Mouse (Mus musculus) frontal cortex, postnatal 25 days (tissue): ENCODE measurements at regions not wholly inside any gene's neighbourhood (a gene's known extent, or its start where the extent isn't known, plus 50 kb on each side); places are given as distances from the start of the nearest gene placed in this dataset.

Experiments
- DNase-seq, 2 experiments: peaks; one replicate each; pipeline ENCODE4 v3.0.0; 2022; ENCODE audit warnings: low spot score in 2 of 2

DNA sequence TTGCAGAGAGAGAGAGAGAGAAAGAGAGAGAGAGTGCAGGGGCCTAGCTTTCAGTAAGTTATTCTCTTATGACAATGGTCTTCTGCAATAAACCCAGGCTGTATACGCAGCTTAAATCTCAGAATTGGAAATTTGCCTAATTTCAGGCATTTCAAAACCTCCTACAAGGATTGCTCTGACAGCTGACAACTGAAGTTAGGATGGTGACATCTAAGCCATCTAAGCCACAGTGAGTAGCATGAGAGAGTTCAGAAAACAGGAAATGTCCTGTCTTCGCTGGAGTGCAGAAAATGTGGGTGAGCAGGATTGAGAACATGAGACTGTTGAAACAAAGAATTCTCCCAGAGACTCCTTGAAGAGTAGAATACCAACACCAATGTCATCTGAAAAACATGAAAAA is 56.8 kb downstream of the Fam110c start:
- no peak for DNase-seq

DNA sequence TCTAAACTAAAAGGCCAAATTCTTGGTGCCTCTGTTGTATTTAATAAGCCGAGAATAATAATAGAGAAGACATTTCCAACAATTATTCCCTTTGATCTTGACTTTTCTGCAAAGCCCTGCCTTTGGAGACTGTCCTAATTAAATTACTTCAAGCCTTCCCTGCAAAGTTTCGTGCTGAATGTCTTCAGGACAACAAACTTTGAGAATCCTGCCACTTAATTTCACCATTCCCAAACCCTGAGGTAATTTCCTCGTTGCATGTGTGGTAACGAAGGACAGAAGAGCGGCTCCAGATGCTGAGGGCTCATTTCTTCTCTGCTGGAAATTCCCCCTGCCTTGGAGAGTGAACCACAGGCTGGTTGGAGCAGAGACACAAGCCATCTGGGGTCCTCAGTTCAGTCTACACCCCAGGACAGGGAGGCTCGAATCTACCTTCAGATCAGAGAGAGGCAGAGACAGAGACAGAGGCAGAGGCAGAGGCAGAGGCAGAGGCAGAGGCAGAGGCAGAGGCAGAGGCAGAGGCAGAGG is 60.9 kb downstream of the Fam110c start:
- DNase-seq, result no peak

DNA sequence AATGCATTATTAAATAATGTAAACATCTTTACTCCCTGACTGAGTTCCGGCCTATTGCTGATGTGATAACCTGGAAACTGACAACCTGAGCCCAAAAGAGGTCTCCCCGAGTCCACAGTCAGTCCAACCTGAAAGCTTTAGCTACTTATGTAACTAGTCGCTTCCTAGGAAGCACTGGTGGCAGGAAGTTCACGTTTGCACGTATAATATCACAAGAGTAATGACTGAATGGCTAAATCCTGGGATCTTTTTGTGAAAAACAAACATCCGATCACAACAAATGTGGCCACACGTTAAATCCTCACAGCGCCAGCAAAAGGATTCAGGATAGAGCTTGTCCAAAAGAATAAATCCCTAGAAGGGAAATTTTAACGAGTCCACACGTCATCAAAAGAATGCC is 62.7 kb downstream of the Fam110c start:
- no peak for DNase-seq

DNA sequence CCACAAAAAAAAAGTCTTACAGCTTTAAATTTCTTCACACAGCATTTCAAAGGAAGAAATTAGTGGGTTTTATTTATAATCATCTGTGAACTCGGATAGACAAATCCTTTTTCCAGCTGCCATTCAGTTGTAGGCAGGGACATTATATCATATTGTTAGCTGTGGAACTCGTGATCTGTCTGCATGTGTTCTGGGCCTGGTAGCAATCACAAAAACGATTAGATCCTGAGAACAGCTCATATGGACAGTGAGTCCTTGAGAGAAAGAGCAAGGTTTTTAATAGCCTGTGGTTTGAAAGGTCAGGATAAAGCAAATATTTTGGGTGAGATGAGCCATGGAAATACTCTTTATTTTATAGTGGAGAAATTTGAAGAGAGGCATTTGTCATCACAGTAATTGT is 63.2 kb downstream of the Fam110c start:
- no peak for DNase-seq

DNA sequence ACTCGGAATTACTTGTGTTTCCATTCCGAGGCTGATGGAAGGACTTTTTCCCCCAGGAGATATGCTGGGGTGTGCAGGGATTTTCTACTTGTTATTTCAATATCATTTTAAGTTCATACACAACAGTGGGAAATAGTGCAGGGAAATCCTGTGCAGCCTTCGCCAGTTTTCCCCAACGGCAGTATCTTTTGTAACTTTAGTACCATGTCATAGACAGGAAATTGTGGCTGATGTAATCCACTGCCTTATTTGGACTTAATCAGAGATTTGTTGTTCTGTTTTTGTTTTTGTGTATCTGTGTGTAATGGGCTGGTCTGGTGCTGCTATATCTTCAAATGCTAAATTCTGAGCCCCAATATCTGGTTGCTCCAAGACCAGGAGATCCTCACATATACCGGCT is 63.8 kb downstream of the Fam110c start:
- no peak for DNase-seq

DNA sequence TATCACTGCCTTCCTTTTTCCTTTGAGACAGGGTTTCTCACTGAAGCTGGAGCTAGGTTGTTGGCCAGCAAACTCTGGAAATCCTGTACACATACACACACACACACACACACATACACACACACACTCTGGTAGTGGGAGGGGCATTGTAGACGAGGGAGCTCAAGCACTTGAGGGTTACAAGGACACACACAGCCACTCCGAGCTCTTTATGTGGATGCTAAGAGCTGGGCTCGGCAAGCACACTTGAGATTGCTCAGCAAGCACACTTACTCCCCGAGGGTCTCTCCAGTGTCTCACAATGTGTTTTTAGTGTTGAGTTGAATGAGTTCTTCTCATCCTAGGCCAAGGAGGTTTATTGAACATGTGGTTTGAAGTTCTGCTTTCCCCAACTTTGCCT is 66.2 kb downstream of the Fam110c start:
- DNase-seq, result no peak

DNA sequence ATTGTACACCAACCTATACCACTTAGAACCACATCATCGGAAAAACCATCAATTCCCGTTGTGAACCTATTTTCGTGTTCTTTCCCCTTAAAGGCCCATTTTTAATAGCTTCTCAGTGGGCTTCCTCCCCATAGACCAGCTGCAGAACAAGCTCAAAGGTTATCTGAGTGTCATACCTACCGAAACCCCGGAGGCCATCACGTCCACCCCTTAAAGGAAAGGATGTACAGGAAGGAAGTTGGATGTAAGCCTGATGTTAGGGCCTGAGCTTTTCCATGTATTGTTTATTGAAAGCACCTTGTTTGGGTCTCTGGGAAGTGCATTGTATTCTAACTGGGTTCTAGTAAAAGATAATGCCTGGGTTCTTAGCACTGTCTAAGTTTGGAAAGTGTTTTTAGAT is 69.6 kb downstream of the Fam110c start:
- DNase-seq, result no peak

DNA sequence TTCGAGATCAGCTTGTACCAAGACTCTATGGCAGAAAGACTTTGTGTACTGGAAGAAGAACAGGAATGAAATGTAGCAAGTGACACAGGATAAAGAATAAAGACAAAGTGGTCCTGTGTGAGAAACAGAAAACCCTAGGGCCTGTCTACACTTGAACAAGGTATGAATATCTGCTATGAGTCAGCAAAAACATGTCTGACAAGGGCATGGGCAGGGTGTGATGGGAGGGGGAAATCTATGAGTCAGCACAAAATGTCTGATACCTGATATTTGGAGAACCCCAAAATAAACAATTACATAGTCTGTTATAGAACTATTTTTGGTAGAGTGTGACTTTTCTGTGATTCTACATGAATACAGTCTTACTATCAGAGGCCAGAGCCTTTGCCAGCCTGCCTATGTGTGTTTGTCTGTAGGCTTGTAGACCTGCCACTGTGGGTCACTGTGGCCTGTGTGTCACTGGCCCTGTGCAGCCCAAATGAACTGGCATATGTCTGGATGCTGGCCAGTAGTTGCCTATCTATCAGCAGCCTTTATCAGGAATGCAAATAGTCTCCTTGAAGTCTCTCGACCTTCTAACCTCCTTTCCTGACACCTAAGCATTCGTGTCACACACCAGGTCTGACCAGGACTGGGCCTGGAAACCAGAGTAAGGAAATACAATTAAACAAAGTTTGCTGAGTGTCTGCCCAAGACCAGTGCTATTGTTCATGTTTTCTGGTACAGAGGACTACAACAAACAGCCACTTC is 71.5 kb downstream of the Fam110c start:
- DNase-seq, result no peak

DNA sequence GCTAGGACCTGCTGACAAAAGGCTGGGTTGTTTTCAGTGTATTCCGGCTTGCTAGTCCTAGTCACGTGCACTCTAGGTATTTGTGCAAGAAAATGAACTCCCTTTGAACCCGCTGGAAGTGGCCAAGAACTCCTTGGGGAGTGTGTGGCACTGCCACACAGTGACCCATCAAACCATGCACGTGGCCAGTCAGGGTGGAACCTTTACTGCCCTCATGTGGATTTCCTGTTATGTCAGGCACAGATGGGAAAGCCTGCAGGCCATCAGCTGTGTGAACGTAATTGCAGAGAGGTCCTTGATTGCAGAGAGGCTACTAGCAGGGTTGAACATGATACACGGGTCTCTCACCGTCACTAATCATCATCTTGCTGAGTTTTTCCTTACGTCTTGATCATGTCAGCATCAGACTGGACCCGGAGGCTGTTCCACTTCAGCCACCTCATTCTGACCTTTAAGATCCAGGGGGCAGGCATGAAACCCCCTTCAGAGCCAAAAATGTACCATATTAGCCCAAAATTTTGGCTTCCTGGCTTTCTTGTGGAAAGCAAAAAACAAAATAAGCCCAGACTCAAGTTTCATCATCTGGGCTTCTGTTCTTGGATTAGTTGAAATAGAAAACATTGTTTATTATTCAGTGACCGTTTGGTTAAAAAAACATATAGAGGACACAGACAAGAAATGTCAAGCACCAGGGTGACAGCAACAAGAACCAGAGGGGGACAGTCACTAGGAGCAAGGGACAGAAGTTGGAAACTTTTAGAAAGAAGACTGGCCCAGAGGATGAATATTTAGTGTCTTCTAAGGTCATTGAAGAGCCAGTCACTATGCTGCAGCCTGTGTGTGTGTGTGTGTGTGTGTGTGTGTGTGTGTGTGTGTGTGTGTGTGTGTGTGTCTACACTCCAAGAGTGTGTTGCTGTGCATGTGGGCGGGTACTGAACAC is 75.0 kb downstream of the Fam110c start:
- no peak for DNase-seq

DNA sequence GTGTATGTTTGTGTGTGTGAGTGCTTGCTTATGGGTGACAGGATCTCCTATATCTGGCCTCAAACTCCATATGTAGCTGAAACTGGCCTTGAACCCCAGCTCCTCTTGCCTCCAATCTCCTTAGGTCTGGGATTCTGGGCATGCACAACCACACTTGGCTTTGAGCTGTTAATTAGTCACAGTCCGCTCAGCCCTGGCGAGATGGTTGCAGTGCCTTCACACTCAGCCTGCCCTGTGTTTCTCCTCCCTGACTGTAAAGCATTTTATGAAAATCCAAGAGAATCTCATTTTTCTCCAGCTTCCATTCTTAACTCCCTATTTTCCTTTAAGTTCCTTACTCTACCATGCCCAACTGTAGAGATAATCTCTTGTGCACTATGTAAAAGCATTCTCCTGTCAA is 80.1 kb downstream of the Fam110c start:
- no peak for DNase-seq

DNA sequence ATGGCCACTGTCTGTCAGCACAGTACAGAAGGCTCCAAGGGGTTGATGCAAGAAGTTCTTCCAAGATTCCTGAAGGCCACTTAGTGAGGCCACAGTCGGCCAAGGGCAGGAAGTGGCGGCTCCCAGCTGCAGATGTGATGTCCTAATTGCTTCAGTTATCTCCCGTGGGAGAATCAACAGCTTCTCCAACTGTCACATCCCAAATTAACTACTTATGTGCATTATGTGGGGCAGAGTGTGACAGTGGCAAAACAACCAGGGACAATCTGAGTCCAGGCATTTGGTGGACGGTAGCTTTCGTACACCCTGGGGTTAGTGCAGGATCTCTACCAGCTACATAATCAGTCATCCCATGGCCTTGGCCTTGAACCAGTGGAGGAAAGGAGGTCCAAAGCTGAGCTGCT is 80.9 kb downstream of the Fam110c start:
- no peak for DNase-seq

DNA sequence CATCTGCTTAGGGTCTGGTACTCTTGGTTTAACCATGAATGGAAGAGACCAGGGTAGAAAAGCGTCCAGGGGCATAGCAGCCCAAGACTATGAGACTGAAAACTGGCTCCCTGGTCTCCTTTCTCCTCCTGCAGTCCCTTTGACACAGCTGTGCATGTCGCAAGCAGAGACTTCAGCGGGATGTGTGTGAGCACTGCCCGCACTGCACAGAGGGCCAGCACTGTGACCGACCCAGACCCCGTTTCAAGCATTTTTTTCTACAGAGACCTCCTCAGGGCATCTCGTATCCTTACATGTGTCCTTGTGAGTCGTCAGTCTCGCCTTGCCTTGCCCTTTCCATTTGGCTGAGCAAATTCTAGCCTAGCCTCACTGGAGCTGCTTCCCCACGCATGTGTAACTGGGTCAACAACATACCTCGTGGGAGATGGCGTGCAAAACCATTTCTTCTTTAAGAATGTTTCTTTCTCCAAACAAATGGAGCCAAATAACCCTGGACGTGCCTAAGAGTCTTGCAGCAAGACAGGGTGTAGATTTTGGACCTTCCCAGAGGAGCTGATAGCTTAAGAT is 82.6 kb downstream of the Fam110c start:
- no peak for DNase-seq

DNA sequence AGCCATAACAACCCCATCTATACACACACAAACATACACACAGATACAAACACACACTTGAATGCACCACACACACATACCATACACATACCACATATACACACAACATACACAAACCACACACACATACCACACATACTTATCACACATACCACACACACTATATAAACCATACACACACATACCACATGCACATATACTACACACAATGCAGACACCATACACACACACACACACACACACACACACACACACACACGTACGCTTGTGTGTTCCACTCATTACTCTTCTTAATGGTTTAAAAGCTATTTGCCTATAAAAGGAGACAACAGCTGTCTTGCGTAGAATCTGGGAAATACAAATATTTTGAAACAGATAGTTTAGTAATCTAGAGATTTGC is 83.1 kb upstream of the Gm6993 start:
- DNase-seq, result no peak

DNA sequence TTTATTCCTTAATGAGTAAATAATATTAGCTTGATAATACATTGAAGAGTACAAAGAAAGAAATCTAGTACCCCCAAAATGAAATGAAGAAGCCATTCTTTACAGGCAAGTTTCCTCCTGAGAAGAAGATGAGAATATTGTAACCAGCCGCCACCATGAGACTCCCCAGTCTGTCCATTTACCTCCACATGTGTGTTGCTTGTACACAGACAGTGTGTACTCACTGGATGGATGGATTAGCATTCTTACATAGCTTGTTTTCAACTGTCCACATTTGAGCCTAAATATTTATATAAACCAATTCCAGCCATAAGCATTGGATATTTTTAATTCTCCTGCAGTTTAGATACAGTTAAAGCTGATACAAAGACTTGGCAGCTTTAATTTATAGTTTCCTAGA is 82.7 kb upstream of the Gm6993 start:
- DNase-seq, result no peak

DNA sequence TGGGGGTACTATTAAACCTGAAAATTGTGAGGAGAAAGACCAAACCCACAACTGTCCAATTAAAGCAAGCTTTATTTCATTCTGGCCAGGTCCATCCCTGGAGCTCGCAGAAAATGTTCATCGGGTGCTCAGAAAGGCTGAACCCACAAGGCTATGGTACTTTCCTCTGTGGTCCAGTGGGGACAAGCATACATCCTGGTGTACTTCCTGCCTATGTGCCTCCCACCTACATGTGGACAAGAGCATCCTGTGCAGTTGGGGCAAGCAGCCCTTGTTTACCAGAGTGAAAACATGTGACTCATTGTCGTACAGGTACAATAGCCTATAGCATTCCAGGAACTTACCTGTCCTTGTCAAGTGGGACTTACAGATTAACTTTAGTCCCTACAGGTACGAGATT is 81.7 kb upstream of the Gm6993 start:
- DNase-seq, result no peak

DNA sequence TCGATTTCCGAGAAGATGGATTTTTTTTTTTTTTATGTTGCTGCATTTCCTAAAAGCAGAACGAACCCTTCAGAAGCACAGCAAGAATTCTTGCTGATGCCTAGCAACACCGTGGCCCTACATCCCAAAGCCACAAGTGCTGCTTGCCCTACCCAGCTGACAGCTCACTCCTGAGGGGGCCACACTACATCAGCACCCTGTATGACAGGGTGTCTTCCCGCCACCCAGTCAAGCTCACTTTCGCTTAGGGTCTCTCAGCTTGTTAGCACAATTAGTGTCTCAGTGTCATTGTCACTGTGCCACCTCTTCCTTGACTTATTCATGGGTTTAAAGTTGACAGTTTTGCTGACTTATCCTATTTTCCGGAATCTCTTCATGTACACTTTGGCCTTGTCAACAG is 81.2 kb upstream of the Gm6993 start:
- DNase-seq, result no peak

DNA sequence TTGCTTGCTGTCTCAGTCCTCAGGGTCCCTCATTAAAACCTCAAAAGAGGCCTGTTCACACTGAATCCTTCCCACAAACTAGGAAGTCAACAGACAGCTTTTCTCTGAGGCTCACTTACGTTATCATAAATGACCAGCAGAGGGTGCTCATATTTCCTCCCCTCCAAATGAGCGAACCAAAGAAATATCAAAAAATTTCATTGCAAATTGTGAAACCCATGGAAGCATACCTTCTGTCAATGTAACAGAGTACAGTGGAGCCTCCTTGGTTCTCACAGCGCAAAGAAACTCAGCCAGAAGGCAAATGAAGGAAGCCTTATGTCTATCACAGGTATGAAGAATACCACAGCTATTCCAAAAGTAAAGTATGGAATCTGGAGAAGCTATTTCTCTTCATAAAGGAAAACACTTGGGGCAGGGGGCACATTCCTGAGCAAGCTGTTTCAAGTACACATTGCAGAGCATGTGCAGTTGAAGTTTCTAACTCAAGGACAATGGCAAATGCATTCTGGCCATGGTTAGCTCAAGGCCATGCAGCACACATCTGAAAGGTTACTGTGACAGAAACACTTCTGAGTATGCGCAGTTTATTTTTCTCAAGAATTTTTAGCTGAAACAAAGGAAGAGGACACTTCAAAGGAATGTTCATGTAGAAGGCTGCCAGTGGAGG is 72.2 kb upstream of the Gm6993 start:
- no peak for DNase-seq

DNA sequence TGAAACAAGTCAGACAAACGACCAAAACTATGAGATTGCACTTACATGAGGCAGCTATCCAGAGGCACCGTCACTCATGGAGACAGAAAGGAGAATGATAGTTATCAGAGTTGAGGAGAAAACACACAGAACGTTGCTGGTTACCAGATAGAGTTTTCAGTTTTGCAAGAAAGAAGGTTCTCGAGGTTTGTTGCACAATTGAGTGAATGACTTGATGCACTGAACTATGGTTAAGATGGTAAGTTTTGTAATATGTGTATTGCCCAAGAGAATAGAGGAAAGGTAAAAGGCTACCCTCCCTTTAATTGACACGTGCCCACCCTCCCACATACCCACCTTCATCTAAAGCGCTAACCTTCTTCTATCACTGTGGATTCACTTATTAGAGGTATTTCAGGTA is 70.5 kb upstream of the Gm6993 start:
- DNase-seq, result no peak

DNA sequence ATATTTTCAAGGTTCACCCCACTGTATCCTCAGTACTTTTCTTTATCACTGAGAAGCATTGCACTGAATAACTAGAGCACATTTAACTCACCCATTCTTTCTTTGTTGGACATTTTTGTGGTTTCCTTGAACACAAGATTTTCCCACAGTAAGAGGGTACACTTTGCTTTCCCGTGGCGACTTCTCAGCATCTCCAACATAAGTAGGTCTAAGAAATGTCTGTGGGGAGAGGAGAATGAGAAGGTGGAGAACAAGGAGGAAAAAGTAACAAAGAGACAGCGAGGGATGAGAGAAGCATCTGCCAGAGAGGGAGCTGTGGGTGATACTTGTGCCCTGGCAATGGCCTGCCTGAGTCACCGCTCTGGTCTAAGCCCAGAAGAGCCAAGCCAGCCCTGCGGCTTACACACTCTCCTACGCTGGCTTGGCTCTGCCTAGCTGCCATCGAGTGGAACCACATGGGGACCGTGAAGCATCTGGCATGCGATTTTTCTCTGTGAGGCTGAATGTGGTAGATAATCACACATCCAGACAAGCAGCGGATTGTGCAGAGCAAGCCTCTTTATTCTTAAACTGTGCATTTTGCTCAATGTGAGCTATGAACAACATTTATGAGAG is 69.9 kb upstream of the Gm6993 start:
- peak; percentile 35 to 54 for DNase-seq

DNA sequence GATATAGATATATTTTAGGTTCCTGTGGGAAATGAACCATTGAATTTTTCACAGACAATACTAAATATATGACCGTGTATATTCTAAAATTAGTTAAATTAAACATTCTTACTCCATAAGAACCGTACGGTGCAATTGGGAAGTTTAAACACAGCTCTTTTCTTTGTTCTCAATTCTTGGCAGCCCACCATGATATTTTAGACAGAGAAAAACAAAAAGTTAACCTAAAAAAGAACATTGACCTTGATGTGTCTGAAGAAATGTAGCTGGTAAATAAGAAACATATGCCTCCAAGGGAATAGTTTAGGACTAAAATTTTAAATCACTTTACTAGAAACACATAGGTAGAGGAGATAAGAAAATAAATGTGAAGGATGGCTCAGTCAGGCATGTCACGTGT is 68.6 kb upstream of the Gm6993 start:
- DNase-seq, result no peak

DNA sequence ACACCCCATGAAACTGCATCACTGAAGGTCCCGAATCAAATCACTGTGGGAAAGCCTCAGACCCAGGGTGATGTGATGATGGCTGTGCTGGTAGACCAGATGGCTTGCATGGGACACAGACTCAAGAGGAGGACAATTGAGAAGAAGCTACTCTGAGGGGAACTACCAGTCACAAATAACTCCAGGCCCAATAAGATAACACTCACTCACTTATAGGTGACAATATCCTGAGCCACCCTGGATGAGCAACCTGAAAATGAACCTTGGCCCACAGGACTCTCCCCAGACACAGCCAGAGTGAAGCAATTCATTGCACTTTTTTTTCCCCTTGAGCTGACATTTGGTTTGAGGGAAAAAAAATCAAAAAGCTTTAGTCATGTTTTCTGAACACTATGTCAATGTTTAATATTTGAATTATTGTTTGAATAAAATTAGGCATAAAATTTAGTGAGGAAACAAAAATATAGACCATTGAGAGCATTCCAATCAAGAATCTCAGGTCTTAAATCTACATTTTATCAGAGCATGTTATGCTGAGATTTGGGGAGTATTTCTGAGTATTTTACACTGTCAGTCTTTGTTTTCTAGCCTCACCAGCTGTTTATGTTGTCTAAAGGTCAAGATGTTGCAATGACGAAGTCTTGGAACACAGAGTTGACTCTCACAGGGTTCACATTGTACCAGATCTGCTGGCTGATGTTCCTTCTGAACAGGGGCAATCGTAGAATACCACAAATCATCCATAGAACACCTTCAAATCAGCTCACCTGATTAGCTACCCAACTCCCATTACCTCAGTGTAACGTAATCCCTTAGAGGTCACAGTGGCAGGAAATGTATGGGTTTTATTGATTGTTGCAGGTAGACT is 67.9 kb upstream of the Gm6993 start:
- DNase-seq, result no peak
